Mouse (Mus musculus) liver, embryonic 13.5 days (tissue): ENCODE data around the gene Llgl2. TPM values are rescaled to one million over a fixed set of nuclear protein-coding genes. Genes with fewer than 3 reads are reported as not detected.

Source experiments
- ATAC-seq: fragments of 200-750 bp; cut with Nextera tagmentation; 2 replicates; pipeline ENCODE4 v1.8.0; 2017; ENCODE audit warnings: low read depth, mild to moderate bottlenecking, moderate number of reproducible peaks, moderate library complexity
- DNase-seq: peaks from one replicate; pipeline ENCODE4 v3.0.0; 2022
- H3K27ac ChIP-seq: fragments of 300-500 bp; sonication (generic); 2 replicates; pipeline ENCODE4 v1.5.1; 2015; ENCODE audit warnings: moderate library complexity, mild to moderate bottlenecking, inconsistent platforms
- H3K27me3 ChIP-seq: fragments of 300-500 bp; sonication (generic); 2 replicates; pipeline ENCODE4 v1.6.1; 2015; ENCODE audit warnings: mild to moderate bottlenecking, inconsistent platforms
- H3K36me3 ChIP-seq: fragments of 300-500 bp; sonication (generic); 2 replicates; pipeline ENCODE4 v1.6.1; 2015; ENCODE audit warnings: mild to moderate bottlenecking, inconsistent platforms
- H3K4me1 ChIP-seq: fragments of 300-500 bp; sonication (generic); replicated peaks from 2 replicates; pipeline ENCODE4 v1.6.1; 2015; ENCODE audit warnings: inconsistent platforms
- H3K4me2 ChIP-seq: fragments of 300-500 bp; sonication (generic); 2 replicates; pipeline ENCODE4 v1.6.1; 2015; ENCODE audit warnings: inconsistent platforms, mild to moderate bottlenecking, moderate library complexity
- H3K4me3 ChIP-seq: fragments of 300-500 bp; sonication (generic); replicated peaks from 2 replicates; pipeline ENCODE4 v1.5.1; 2015; ENCODE audit warnings: mild to moderate bottlenecking, inconsistent platforms
- H3K9ac ChIP-seq: fragments of 300-500 bp; sonication (generic); 2 replicates; pipeline ENCODE4 v1.6.1; 2015; ENCODE audit warnings: mild to moderate bottlenecking, inconsistent platforms
- H3K9me3 ChIP-seq: fragments of 300-500 bp; sonication (generic); replicated peaks from 2 replicates; pipeline ENCODE4 v1.6.1; 2016; ENCODE audit warnings: inconsistent platforms
- WGBS: fragments of 180-500 bp; shearing (Covaris S2); methylation state at CpG from one replicate; pipeline ENCODE4 v1.1.7; 2015; ENCODE audit not compliant: insufficient replicate concordance; 5-methylcytosine and 5-hydroxymethylcytosine counted together
- polyA plus RNA-seq: library from polyadenylated mRNA; unstranded; fragments of >200 nt; fragmentation: Nextera tagmentation; extraction: Ambion mirVana; gene quantifications from 2 replicates; pipeline ENCODE4 v1.2.1, GENCODE M21; 2015

Gene Llgl2
- polyA plus RNA-seq, 1 experiment from 2014 or later: 9.8 TPM

DNA sequence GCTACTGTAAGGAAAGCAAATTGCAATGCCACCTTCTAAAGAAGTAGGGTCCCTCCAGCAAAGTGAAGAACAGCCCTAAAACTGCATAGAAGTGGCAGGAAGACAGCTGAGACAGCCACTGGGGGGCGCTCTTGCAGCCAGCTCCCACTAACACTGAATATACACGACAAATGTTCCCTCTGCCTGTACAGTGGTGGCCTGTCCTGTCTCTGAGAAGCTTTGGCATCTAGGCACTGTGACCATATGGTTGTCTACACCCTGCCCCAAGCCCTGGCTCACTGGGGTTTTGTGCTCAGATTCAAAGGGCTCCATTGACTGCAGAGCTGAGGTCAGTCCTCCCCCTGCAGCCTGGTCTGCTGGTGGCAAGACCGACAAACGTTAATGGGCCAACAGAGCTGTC is 75.0 kb downstream of the Llgl2 start:
- H3K4me2 ChIP-seq: peak overlapping the region; percentile 91
- 17% methylated on average over 4 of the region's 4 CpGs for WGBS
- DNase-seq: peak; percentile 63
- H3K9me3 ChIP-seq: no peaks in the 10 kb centered on the region
- H3K4me1 ChIP-seq: peaks cover 69% of the 10 kb centered on the region
- no peaks in the 10 kb centered on the region for H3K27me3 ChIP-seq
- H3K27ac ChIP-seq: peak overlapping the region; percentile 99
- ATAC-seq: no peak
- H3K36me3 ChIP-seq: peaks cover 47% of the 10 kb centered on the region
- H3K9ac ChIP-seq: peak overlapping the region; percentile 85
- peak overlapping the region; percentile 66; the same call in 1 of the 2 replicates for H3K4me3 ChIP-seq

GRCm38 (mm10) chr11:115899486-115900266 is 75.8 kb downstream of the Llgl2 start, which contains the start of gene Smim5:
Smim5 (plus strand) TSS chr11:115899966.
- H3K4me3 ChIP-seq: peak within 1 kb of the TSS; percentile 66

GRCm38 (mm10) chr11:115900561-115901337 is 76.9 kb downstream of the Llgl2 start:
- Histone ChIP-seq H3K27ac (peak overlapping the region; percentile 99), H3K27me3 (no peaks in the 10 kb centered on the region), H3K4me3 (peak overlapping the region; percentile 66), H3K4me2 (peak overlapping the region; percentile 91), H3K36me3 (peaks cover 48% of the 10 kb centered on the region), H3K9me3 (no peaks in the 10 kb centered on the region), H3K9ac (peak overlapping the region; percentile 85), H3K4me1 (peaks cover 84% of the 10 kb centered on the region)
- DNase-seq (no peak), ATAC-seq (no peak)
- WGBS: 27% methylated on average over 8 of the region's 8 CpGs

More at GRCm38 (mm10) chr11:115899486-115900266, 75.8 kb downstream of the Llgl2 start, which contains the start of gene Smim5:
- no peaks in the 10 kb centered on the region for H3K27me3 ChIP-seq
- DNase-seq (no peak), ATAC-seq (peak; percentile 33)
- no peaks in the 10 kb centered on the region for H3K9me3 ChIP-seq
- peak within 1 kb of the TSS; percentile 99 for H3K27ac ChIP-seq
- H3K9ac ChIP-seq: peak within 1 kb of the TSS; percentile 85
- peaks cover 48% of the 10 kb centered on the region for H3K36me3 ChIP-seq
- H3K4me1 ChIP-seq: peaks cover 77% of the 10 kb centered on the region
- peak within 1 kb of the TSS; percentile 91 for H3K4me2 ChIP-seq
- 18% methylated on average over 16 of the region's 16 CpGs for WGBS

GRCm38 (mm10) chr11:115901338-115902161 is 77.7 kb downstream of the Llgl2 start:
- Histone ChIP-seq H3K9ac (peak overlapping the region; percentile 85), H3K4me2 (peak overlapping the region; percentile 91), H3K27me3 (no peaks in the 10 kb centered on the region), H3K4me1 (peaks cover 92% of the 10 kb centered on the region), H3K4me3 (peak overlapping the region; percentile 66), H3K36me3 (peaks cover 48% of the 10 kb centered on the region), H3K9me3 (no peaks in the 10 kb centered on the region), H3K27ac (peak overlapping the region; percentile 99)
- peak; percentile 67 for ATAC-seq
- WGBS: 12% methylated on average over 9 of the region's 9 CpGs
- peak; percentile 79 for DNase-seq

- DNase-seq: no peak
- Histone ChIP-seq H3K9me3 (no peaks in the 10 kb centered on the region), H3K9ac (peak overlapping the region; percentile 85), H3K4me3 (peak overlapping the region; percentile 66), H3K27me3 (no peaks in the 10 kb centered on the region), H3K27ac (peak overlapping the region; percentile 99), H3K4me1 (peaks cover 98% of the 10 kb centered on the region), H3K4me2 (peak overlapping the region; percentile 91), H3K36me3 (peaks cover 48% of the 10 kb centered on the region)
- 14% methylated on average over 5 of the region's 5 CpGs for WGBS
- no peak for ATAC-seq
Observed at GRCm38 (mm10) chr11:115902177-115902576, 78.3 kb downstream of the Llgl2 start.

DNA sequence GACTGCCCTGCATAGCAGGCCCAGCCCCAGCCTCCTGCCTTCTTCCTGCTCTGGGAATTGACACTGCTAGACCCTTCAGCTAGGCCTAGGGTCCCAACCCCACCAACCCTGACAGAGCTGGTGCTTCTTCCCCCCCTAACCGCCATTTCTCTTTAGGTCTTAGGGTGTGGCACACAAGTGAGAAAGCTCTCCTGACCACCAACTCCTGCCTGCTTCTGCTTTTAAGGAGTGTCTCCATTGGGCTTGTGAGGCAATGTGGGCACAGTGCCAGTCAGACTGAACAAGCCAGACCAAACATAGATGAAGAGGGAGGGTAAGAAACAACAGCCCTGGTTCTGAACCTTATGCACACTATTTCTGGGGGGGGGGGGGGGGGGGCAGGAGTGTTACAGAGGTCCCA is 79.0 kb downstream of the Llgl2 start:
- peak overlapping the region; percentile 66 for H3K4me3 ChIP-seq
- H3K36me3 ChIP-seq: peaks cover 48% of the 10 kb centered on the region
- no peak for DNase-seq
- H3K27me3 ChIP-seq: no peaks in the 10 kb centered on the region
- ATAC-seq: no peak
- peak overlapping the region; percentile 99 for H3K27ac ChIP-seq
- H3K4me2 ChIP-seq: peak overlapping the region; percentile 91
- H3K9ac ChIP-seq: peak overlapping the region; percentile 85
- H3K9me3 ChIP-seq: no peaks in the 10 kb centered on the region
- 29% methylated on average over 1 of the region's 1 CpGs for WGBS
- H3K4me1 ChIP-seq: peaks cover 98% of the 10 kb centered on the region

GRCm38 (mm10) chr11:115903384-115904230 is 79.8 kb downstream of the Llgl2 start:
- DNase-seq (peak; percentile 78), ATAC-seq (peak; percentile 87)
- 11% methylated on average over 11 of the region's 11 CpGs for WGBS
- H3K9ac ChIP-seq: peak overlapping the region; percentile 85
- H3K4me1 ChIP-seq: peaks cover 98% of the 10 kb centered on the region
- H3K4me3 ChIP-seq: peak overlapping the region; percentile 66
- peak overlapping the region; percentile 99 for H3K27ac ChIP-seq
- no peaks in the 10 kb centered on the region for H3K27me3 ChIP-seq
- peaks cover 55% of the 10 kb centered on the region for H3K36me3 ChIP-seq
- H3K4me2 ChIP-seq: peak overlapping the region; percentile 91
- H3K9me3 ChIP-seq: no peaks in the 10 kb centered on the region

GRCm38 (mm10) chr11:115904231-115904955 is 80.5 kb downstream of the Llgl2 start:
- peak; percentile 5; the same call in 1 of the 2 replicates for ATAC-seq
- DNase-seq: no peak
- H3K4me1 ChIP-seq: peaks cover 98% of the 10 kb centered on the region
- H3K9ac ChIP-seq: peak overlapping the region; percentile 85
- peak overlapping the region; percentile 66 for H3K4me3 ChIP-seq
- peak overlapping the region; percentile 99 for H3K27ac ChIP-seq
- 47% methylated on average over 8 of the region's 8 CpGs for WGBS
- H3K4me2 ChIP-seq: peak overlapping the region; percentile 91
- peaks cover 63% of the 10 kb centered on the region for H3K36me3 ChIP-seq
- H3K27me3 ChIP-seq: no peaks in the 10 kb centered on the region
- H3K9me3 ChIP-seq: no peaks in the 10 kb centered on the region
